Mouse (Mus musculus): ENCODE data around the gene Ddx4.

GRCm38 (mm10) chr13:112672797-112673196 lies 20.5 kb upstream of the Ddx4 start:
- TF ChIP-seq POLR2A (IDR thresholded peaks at IDR 0.05; ENCODE audit: low read depth, low read length) = no peak
- no peak for TF ChIP-seq CTCF (IDR thresholded peaks at IDR 0.05; ENCODE audit: extremely low read depth, insufficient read length, insufficient replicate concordance, low read depth, low read length)
